Mouse (Mus musculus) telencephalon, adult 2 months (tissue): ENCODE measurements around the gene Gm45062.
"Not testable (repeated sequence)": the region's sequence is repeated elsewhere in the genome, so short reads cannot be mapped to it uniquely, and the experiment has no call there.

Experiments
- DNase-seq: peaks from one replicate; pipeline ENCODE4 v3.0.0-alpha.2; 2011; ENCODE audit warnings: low read depth, low spot score

The Gm45062 gene

DNA sequence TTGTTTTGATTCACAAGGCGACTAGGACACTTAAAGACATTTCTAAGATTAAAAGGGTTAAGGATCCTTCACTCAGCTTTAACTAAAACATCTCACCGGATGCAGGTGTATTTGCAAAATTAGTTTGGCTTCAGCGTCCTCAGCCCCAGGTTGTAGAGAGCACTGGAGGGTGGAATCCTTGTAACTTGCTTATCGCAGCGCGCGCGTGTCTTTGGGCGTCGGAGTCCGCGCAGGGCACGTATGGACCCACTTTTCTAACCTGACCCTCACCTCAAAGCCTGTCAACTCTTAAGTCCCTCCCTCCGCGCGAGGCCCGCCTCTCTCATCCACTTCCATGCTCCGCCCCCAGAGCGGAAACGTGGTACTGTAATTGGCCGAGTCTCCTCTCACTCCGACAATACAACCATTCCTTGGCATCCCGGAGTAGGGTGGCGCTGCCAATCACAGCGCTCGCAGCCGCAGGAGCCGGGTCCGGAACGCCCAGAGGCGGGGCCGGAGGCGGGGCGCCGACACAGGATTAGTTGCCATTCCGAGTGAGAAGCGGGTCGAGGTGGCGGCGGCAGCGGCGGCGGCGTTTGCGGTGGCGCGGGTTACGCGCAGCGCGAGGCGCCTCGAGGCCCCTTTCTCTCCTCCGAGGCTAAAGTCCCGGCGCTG lies 249.8 kb downstream of the Gm45062 start:
- peak; percentile 98 for DNase-seq

DNA sequence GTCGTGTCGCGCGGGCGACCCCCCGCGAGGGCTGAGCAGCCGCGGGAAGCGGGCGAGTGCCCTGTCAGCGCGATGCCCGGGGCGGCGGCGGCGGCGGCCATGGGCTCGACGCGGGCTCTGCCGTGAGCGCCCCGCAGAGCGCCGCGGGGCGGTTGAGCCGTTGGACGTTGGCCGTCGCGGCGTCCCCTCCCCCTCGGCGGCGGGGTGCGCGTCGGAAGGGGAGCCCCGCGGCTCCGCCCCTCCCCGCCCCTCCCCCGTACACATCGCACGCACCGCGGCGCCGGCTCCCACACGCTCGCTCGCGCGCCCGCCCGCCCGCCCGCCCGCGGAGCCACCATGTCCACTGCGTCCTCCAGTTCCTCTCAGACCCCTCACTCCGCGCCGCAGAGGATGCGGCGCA lies 250.3 kb downstream of the Gm45062 start, which contains the start of gene Glcci1:
Gene Glcci1, plus strand, starts transcription at position 50 of the 400 bp plus-strand sequence.
- peak; percentile 29 for DNase-seq

DNA sequence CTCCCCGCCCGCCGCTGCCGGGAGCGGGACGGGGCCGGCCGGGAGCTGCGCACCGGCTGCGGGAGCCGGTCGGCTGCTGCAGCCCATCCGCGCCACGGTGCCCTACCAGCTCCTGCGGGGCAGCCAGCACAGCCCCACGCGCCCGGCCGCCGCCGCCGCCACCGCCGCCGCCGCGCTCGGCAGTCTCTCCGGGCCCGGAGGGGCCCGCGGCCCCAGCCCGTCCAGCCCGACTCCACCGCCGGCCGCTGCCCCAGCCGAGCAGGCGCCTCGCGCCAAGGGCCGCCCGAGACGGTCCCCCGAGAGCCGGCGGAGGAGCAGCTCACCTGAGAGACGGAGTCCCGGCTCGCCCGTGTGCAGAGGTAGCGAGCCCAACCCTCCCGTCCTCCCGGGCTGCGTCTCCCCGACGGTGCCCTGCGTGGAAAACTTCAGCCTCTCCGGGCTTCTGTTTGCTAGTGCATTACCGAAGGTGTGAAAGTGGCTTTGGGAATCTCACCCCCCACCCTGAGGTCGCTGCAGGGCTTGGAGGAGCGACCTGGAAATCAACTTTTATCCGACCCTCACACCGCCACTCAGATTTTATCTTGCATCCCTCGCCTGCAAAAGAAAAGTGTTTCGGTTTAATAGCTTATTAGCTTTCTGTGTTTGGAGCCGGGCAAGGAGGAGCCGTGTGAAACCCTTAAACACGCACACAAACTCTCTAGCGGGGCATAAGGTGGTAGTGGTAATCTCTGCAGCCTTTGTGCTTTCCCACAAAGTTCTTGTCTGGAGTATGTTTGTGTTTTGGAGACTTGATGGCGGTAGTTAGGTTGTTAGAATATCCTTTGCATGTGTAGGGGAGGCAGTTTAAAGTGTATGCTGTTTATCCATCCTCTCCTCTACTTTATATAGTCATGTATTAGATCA lies 251.0 kb downstream of the Gm45062 start:
- DNase-seq = no peak

DNA sequence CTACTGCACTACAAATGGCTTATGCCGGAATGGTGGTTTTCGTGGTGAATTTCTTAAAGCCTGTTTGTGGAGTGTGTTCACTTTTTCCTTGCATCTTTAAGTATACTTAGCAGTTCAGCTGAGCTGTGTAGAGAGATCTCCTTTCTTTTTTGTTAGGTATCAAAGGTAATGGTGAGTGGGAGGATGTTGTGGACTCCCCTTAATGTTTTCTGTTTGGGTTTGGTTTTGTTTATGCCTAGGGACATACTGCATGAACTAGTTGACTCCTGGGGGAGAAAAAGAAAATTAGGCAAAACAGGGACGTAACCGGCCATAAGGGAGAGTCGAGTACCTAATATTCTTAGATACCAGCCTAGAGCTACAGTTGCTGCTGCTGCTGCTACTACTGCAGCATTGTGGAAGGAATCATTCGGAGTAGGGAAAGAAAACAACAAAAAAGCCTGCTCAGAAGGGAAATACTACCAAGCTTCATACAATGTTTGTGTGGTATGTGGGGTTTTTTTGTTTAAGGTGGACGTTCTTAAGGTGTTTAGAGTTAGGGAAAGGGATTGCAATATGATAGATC lies 251.7 kb downstream of the Gm45062 start:
- no peak for DNase-seq

DNA sequence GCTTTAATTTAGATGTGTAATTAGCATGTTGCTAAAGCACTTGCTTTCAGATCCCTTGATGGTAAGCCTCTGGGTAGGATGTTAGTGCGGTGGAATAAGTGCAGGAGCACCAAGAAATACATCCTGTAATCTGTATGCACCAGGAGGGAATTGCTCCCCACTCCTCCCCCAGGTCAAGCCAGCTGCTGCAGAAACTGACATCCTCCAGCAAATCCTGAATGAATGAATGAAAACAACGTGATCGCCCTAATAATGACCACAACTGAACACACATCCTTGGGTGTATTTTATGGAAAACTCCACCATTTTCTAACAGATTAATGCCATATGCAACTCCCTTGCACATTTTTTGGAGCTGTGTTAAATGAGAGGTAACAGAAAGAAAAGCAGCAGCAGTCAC lies 252.2 kb downstream of the Gm45062 start:
- DNase-seq = no peak

DNA sequence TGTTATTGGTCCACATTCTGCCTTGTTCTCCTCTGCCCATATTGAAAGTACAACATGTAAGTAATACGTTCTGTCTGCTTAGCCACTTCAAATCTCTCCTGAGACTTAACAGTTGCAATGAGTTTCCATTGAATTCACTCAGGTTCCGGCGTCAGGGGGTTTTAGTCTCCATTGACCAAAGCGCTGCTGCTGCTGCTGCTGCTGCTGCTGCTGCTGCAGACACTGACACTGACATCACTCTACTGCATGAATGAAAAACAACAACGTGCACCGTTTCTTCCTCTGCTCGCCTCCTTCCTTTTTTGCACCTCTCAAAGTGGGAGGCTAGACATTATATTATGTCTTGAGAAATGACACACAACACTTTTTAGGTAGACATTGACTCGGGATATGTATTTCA lies 253.2 kb downstream of the Gm45062 start:
- DNase-seq = no peak

DNA sequence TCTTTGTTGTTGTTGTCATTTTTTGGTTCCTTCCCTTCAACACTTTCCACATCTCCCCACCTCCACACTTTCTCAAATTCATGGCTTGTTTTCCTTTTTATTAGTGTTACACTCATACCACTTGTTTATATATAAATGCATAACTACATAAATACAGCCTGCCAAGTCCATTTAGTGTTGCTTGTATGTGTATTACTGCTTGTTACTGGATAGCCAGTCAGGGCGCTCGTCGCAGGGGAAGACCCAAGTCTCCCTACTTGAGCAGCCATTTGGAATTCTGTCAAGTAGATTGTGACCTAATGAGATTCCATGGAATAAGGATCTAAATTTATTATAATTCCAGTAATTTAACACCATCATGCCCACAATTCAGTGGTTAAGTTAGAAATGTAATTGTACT lies 260.4 kb downstream of the Gm45062 start:
- no peak for DNase-seq

DNA sequence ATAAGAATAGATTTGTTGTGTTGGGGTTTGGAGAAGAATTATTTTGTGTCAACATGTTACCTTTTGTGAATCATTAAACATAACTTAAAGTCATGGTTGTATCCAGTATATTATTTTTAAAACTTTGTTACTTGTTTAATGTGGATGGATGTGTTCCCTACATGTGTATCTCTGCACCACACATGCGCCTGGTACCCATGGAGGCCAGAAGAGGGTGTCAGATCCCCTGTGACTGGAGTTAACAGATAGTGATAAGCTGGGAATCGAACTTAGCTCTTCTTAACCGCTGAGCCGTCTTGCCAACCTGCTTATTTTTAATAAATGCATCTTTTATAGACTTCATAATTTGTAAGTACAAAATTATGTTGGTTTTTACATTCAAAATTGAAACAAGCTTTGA lies 262.0 kb downstream of the Gm45062 start:
- DNase-seq = no peak

DNA sequence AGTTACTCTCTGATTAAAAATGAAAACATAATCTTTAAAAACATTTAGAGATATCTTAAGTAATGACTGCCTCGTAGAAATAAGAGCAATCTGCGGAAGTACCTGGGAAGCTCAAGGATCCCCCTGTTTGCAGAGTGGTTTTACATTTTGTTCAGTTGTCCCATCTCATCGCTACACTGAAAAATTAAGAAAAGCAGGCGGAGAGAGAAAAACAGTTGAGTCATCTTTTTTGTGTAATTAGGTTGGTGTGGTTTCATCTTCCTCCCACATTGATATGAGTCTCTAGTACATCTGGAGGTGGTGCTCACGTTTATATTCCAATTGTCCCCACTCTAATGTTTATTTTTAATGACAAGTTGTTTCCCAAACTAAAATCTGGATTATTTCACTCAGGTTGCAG lies 265.5 kb downstream of the Gm45062 start:
- DNase-seq = no peak

DNA sequence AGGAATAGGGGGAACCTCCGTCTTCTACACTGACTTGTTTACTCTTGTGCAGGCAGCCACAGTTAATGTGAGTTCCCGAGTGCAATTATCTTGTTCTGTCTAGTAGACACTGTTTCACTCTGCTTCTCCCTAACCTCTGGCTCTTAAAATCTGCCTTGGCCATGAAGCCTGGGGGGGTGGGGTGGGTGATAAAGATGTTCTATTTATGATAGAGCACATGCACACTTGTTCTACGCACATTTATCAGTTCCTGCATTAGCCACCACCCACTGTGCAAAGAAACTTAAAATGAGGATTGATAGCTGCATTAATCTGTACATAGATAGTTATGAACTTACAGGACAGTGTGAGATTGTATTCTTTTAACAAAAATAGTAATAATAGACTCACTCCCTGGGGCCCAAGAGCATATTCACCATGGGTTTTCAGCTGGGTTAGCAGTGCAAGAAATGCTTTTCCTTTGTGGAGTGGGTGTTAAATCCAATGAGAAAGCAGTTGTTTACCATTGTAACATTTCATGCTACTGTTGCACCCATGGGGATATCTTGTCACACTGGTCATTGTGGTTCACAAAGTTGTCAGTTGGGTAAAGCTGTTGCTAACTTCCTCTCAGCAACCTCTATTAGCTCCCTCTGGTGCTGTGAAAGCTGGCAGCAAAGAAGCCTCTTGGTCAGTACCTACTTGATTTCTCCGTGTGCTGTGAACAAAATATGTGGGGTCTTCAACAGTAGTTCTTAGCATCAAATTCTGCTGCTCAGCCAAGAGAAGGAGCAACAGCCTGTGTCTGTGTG lies 272.0 kb downstream of the Gm45062 start:
- no peak for DNase-seq

DNA sequence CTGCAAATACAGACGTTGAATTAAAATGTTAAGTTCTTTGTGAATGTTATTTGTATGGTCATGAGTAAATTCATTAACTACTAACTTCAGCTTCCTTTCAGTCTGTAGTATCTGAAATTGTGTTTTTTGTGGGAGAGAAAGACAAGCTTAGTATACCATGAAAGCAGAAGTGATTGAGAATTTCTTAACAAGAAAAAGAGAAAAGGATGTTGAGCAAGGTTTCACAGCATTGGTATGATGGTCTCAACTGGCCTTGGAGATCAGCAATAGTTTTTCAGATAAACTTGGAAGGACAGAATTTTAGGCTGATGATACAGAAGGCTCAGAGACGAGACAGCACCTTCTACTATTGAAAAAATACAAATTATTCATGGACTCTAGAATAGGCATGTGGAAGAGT lies 277.7 kb downstream of the Gm45062 start:
- no peak for DNase-seq

DNA sequence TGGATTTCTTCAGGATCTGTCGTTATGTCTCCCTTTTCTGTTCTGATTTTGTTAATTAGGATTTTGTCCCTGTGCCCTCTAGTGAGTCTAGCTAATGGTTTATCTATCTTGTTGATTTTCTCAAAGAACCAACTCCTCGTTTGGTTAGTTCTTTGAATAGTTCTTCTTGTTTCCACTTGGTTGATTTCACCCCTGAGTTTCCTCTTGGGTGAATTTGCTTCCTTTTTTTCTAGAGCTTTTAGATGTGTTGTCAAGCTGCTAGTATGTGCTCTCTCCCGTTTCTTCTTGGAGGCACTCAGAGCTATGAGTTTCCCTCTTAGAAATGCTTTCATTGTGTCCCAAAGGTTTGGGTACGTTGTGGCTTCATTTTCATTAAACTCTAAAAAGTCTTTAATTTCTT lies 282.3 kb downstream of the Gm45062 start:
- DNase-seq = not testable (repeated sequence)

DNA sequence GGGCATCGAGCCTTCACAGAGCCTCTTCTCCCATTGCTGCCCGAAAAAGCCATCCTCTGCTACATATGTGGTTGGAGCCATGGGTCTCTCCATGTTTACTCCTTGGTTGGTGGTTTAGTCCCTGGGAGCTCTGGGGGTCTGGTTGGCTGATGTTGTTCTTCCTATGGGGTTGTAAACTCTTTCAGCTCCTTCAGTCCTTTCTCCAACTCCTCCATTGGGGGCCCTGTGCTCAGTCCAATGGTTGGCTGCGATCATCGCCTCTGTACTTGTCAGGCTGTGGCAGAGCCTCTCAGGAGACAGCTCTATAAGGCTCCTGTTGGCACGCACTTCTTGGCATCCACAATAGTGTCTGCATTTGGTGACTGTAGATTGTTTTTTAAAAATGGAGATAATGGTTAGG lies 285.6 kb downstream of the Gm45062 start:
- no peak for DNase-seq

DNA sequence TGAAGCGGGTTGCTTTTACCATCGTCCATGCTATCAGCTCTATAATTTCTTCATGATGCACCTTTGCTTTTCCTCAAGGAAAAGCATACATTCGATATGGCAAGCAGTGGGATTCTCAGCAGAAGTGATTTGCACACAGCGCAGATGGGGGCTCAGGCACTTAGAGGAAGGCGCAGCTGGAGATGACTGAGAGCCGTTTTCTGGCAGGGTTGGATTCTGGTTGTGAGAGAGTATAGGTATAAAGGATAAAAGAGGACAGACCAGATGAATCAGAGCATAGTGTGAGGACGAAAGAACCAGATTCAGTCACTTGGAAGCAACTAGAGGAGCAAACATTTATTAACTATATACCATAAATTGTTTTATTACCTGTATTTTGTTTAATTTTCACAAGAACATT lies 286.5 kb downstream of the Gm45062 start:
- no peak for DNase-seq

DNA sequence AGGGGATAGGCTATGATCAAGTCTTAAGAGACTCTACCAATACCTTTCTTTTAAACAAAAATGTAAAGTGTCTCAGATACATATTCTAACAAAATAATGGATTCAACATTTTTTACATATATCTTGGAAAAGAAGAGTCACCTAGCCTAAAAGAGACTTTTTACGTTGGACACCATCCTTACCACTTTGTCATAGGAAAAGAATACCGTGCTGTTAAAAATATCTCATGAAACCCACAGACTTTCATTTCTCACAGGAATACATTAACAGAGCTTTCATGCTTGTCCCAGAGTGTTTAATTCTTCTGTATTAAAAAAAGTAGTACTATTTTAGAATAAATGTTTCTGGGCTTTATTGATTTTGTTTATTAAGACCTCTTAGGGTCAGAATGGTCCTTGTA lies 291.9 kb downstream of the Gm45062 start:
- no peak for DNase-seq

DNA sequence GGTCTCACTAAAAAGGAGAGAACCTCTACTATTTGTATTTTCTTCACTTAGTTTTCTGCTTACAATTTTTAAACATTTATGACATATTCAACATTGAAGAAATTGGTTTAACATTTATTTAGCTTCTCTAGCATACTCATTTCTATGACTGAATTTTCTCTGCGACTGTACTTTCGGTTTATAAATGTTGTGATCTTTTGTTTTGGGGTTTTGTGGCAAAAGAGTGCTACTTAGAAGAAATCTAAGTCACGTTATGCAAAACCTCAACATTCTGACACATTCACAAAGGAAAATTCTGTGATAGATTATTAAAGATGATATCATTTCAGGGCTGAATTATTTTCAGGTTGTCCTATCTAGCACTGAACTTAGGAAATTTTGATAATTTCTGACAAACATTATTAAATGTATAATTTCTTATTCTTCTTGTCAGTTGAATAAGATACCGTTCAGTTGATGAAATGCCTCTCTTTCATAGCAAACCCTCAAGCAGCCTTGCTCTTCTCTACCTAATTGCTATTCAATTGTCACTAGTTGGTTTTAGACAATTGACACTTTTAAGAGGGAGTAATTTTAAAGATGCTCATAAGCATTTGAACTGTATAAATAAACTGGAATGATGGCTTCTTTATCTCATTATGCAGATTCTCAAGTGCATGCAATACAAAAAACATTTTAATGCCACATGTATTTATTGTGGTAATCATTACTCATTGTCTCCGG lies 297.8 kb downstream of the Gm45062 start:
- no peak for DNase-seq

DNA sequence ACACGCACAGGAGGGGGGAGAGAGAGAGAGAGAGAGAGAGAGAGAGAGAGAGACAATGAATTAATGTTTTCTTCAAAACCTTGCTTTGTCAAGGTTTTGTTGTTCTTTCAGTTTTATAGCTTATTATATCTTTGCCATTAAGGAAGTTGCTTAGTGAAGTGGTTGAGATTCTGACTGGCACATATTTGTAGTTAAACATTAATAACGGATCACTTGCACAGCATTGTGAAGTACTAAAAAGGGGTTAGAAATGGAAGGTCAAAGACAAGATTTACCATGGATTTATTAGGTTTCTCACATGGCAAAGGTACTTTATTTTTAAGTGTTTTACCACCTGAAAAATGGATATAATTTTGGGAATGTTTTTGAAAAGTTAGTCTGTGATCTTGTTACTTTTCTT lies 301.4 kb downstream of the Gm45062 start:
- DNase-seq = no peak

DNA sequence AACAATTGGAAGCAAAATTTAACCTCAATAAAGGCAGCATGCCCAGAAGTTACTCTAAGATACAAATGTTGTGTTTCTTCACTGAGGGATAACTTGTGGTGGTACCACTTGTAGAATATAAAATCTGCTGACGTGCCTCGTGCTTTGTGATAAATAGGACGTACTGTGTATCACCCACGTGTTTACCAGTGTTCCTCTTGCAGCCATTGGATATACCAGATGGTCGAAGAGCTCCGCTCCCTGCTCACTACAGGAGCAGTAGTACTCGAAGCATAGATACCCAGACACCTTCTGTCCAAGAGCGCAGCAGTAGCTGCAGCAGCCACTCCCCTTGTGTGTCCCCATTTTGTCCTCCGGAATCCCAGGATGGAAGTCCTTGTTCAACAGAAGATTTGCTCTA lies 323.1 kb downstream of the Gm45062 start:
- no peak for DNase-seq

DNA sequence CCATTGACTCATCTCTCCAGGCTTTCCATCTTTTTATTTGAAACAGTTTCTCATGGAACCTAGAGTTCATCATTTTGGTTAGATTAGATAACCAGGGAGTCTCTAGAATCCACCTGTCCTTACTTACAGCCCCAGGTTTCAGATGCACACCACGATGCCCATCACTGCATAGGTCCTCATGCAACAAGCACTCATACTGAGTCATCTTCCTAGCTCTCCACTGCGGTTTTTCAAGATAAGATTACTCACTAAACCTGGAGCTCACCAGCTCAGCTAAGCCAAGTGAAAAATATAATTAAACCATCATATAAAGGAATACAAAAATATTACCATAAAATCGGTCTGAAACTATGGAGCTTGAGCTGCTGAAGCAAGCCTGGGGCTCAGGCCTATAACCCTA lies 324.6 kb downstream of the Gm45062 start:
- DNase-seq = no peak

DNA sequence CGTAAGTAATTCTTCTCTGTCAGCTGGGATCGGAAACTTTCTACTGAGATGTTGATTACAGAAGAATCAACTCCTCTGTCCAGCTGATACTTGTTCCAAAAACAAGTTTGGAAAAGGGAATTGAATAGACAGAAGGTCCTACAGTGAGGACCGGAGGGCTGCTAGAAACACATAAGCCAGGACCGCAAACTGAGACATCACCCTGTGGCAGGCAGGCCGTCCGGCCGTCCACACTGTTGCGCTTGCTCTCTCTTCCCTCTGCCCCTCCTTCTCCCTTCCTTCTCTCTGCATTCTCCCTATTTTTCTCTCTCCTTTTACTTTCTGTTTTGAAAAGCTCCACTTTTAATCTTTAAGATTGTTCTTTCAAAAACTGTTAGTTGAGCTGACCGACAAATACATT lies 332.4 kb downstream of the Gm45062 start:
- DNase-seq = no peak

DNA sequence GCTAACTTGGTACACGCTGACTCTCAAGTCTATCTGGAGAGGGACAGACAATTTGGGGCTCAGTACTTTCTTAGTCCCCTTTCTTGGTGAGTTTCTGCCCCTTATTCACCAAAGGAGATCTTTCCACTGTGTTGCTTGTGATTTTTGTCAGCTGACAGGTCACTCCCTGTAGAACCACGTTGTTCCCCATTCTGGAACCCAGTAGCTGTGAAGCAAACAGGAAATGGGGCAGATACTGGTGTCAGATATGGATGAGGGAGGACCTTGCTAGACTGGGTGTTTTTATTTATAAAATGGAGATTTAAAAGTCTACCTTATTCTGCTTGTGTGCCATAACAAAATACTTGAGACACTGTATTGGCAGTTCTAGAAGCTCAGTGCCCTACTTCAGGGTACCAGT lies 358.1 kb downstream of the Gm45062 start:
- no peak for DNase-seq
